Mouse (Mus musculus) kidney, adult 11 months (tissue): ENCODE results near the gene Sipa1l1.
A peak's percentile ranks its signal among the peaks of the same experiment; 100 is the strongest.

Experiments
- DNase-seq: peaks from one replicate; pipeline ENCODE4 v3.0.0; 2022

Sipa1l1 gene

DNA sequence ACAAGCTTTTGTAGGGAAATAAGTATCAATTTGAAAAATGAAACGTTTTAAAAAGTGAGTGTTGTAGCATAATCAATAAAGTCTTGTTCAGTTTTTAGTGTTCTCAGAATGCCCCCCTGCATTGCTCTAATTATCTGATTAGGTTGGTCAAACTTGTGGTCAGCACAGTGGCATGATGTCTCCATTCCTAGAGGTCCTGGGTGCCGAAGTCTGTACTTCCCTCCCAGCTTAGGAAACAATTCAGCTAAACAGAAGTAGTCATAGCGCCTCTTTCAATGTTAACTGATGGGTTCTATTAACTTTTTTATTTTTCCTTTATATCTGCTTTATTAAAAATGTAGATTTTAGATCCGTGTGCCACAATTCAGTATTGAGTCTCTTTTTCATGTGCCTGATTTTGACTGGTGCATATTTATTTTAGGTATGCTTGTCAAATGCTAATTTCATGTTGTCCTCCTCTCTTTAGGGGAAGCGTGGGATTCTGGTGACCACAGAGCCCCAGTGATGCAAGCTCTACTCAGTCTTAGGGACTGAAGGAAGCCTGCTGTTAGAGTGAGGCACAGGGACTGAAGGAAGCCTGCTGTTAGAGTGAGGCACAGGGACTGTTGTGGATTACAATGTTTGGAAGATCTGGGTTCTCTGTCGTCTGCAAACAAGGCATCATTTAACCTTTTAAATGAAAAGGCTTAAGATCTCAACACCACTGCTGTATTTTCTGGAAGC lies 171.2 kb downstream of the Sipa1l1 start:
- no peak for DNase-seq

DNA sequence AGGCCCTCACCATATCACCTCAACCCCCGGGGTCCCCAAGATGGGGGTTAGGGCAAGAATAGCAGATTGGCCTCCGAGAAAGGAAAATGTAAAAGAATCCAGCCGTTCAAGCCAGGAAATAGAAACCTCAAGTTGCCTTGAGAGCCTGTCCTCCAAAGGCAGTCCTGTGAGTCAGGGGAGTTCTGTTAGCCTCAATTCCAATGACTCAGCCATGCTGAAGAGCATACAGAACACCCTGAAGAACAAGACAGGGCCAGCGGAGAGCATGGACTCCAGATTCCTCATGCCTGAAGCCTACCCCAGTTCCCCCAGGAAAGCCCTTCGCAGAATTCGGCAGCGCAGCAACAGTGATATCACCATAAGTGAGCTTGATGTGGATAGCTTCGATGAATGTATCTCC lies 172.1 kb downstream of the Sipa1l1 start:
- no peak for DNase-seq

- no peak for DNase-seq
Observed at GRCm38 (mm10) chr12:82341696-82342095, 172.6 kb downstream of the Sipa1l1 start.

GRCm38 (mm10) chr12:82350082-82350481 lies 181.0 kb downstream of the Sipa1l1 start:
- DNase-seq, result no peak

DNA sequence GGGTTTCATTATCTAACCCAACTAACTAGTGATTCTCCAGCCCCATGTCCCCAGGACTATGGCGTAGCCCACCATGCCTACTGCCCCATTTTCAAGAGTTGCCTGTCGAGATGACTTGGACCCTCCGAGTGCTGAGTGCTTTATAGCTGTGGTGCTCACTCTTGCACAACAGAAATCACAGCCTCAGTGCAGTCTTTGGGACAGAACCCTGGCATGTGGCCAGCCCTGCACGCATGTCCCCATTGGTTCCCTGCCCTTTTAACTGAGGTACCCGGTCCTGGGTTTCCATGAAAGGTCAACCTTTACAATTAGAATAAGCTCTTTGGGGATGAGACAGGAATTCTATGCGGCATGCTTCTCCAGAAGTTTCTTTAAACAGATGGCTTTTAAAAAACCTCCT lies 181.8 kb downstream of the Sipa1l1 start:
- no peak for DNase-seq

DNA sequence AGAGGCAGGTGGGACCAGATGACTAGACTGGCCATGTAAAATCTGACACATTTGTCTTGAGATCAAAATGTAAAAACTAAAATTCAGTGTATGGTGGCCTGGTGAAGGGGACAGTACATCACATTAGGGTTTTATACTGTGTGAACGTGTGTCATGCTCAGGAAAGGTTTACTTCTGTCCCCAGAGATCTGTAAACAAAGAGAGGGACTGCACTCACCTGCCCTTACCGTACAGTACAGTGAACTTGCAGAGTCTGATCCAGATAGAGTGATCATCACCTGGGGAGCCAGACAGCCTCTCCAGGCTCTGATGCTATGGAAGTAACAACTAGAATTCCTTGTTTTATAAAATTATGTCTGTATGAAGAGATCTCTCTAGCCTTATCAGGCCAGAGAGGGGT lies 184.5 kb downstream of the Sipa1l1 start:
- no peak for DNase-seq

GRCm38 (mm10) chr12:82355419-82356149 lies 186.5 kb downstream of the Sipa1l1 start:
- no peak for DNase-seq

DNA sequence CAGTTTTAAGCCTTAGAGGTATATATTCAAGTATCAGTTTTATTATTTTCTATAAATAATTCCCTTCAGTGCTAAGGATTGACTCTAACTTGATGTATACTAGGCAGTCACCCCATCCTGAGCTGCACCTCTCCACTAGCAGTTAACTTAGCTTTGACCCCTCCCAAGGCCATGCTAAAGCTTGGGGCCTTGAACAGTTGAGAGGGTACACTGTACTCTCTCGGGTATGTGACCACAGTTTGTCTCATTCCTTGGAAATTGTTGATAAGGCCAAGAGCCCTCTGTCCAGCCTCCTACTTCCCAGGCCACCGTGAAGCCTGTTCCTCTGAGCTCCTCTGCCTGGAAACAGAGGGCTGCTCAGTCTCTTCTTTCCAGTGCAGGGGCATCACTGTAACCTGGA lies 187.4 kb downstream of the Sipa1l1 start:
- no peak for DNase-seq

GRCm38 (mm10) chr12:82357431-82357830 lies 188.3 kb downstream of the Sipa1l1 start:
- no peak for DNase-seq

- no peak for DNase-seq
Observed at GRCm38 (mm10) chr12:82362796-82363195, 193.7 kb downstream of the Sipa1l1 start.

- no peak for DNase-seq
Observed at GRCm38 (mm10) chr12:82364186-82364585, 195.1 kb downstream of the Sipa1l1 start.

GRCm38 (mm10) chr12:82365276-82365875 lies 196.3 kb downstream of the Sipa1l1 start:
- no peak for DNase-seq

- DNase-seq, result no peak
Observed at GRCm38 (mm10) chr12:82366754-82367153, 197.6 kb downstream of the Sipa1l1 start.

DNA sequence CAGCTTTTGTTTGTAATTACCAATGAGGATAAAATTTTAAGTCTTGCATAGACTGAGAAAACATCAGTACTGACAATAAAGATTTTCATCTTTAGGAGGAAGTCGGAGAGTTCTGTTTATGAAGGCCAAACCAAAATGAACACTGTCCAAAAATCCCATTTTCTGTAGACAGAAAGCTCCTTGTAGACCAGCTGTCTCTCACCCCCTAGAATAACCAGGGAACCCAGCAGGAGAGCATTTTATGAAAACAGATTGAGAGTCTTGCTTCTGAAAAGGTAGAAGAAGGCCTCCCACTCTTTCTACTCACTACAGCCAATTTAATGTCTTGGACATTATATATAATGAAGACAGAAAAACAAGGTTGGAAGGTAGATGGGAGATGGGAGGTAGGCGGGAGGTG lies 198.2 kb downstream of the Sipa1l1 start:
- DNase-seq, result no peak

DNA sequence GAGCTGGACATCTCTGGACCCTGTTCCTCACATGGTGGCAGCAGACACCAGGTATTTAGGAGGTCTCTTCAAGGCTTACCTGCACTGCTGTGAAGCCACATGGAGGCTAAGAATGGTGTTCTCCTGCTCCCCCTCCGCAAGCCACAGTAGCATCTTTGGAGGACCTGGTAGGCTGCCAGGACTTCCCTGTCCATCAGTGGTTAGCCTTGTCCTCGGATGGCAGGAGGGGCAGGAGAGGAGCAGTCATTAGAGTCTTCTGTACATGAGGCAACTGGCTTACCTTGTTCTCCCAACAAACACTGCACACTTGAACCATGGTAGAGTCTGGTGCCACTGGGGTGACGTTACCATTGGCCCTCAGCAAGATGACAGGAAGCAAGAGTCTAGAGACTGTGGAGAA lies 198.9 kb downstream of the Sipa1l1 start:
- DNase-seq, result no peak

- no peak for DNase-seq
Observed at GRCm38 (mm10) chr12:82369402-82370160, 200.5 kb downstream of the Sipa1l1 start.

- no peak for DNase-seq
Observed at GRCm38 (mm10) chr12:82371266-82371665, 202.1 kb downstream of the Sipa1l1 start.

GRCm38 (mm10) chr12:82374020-82374419 lies 204.9 kb downstream of the Sipa1l1 start:
- DNase-seq, result peak; percentile 8

- DNase-seq, result no peak
Observed at GRCm38 (mm10) chr12:82382932-82383331, 213.8 kb downstream of the Sipa1l1 start.

DNA sequence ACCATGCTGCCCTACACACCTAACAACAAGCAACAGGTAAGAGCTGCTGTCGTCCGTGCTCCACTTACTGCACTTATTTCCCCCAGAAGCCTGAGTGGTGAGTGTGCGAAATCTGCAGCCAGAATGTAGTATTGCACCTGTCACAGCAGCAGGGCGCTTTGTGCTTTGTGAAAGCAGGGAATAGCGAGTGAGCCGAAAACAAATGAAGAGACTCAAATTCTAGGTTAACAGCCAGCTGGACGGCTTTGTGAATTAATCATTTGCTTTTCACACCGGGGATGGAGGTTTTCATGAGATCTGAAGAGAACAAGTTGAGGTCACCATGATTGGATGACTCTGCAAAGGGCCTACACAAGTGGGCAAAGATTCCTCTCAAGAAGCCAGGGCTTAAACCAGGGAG lies 215.6 kb downstream of the Sipa1l1 start:
- DNase-seq, result peak; percentile 39

DNA sequence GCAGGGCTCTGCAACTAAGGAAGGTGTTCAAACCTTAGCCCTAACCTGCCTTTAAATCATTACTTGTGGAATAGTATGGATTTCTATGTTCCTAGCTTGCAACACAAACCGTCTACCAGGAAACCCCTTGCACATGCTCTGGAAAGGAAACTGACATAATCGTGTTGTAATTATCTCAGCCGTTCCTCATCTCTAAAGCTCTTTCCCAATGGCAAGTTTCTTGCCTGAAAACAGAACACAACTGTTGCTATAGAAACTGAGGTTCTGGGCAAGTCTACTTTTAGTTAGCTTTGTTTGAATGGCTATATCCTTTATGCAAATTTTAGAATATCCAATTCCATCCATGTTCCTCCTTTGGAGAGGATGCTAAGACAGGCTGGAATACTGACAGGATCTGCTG lies 217.9 kb downstream of the Sipa1l1 start:
- DNase-seq, result no peak

DNA sequence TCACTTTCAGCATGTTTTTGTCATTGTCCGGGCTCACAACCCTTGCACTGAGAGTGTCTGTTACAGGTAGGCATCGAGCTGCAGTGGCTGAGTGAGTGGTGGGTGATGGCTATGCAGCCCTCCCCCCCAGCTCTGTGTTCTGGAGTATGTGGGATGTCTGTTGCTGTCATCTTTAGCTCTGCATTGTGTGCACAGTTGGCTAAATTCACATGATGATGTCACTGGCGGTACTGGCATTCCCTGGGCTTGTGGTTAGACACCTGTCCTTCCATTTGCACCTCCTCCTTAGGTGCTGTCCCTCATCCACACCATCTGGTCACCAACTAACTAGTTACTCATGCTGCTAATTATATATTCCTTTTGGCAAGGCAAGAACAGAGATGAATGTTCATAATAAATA lies 218.5 kb downstream of the Sipa1l1 start:
- no peak for DNase-seq

DNA sequence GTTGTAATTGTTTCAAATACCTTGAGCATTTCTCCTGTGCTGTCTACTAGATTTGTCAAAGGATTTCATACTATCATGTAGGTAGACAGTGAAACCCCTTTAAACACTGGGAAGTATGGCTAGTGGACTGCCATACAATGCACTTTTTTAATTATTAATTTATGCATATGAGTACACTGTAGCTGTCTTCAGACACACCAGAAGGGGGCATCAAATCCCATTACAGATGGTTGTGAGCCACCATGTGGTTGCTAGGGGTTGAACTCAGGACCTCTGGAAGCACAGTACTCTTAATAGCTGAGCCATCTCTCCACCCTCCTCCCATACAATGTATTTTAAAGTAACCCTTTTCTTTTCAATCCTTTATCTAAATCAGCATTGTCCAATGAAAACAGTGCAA lies 219.0 kb downstream of the Sipa1l1 start:
- DNase-seq, result no peak
